Mouse (Mus musculus) cortical plate, adult 2 months (tissue): Measurements from ENCODE around the gene Gm11237.
"Not testable (repeated sequence)": the region's sequence is repeated elsewhere in the genome, so short reads cannot be mapped to it uniquely, and the experiment has no call there.

Experiments used
- CTCF ChIP-seq: fragments of 200-500 bp; IDR thresholded peaks from 2 replicates; pipeline ENCODE4 v1.5.1; 2011; ENCODE audit warnings: mild to moderate bottlenecking, control low read depth, low read length; ENCODE audit not compliant: insufficient read depth; ENCODE audit errors: extremely low read depth
- POLR2A ChIP-seq: fragments of 200-500 bp; IDR thresholded peaks from 2 replicates; pipeline ENCODE4 v1.6.1; 2011; ENCODE audit warnings: mild to moderate bottlenecking, low read length, control low read depth; ENCODE audit not compliant: insufficient read depth; ENCODE audit errors: extremely low read depth

- not testable (repeated sequence) for TF ChIP-seq CTCF, POLR2A
Observed at GRCm38 (mm10) chr4:73668054-73668453, 45.3 kb downstream of the Gm11237 start, which contains the start of gene Gm11239.
